Mouse (Mus musculus): Measurements from ENCODE around the gene 4921504E06Rik.

Gene 4921504E06Rik

GRCm38 (mm10) chr2:19505744-19506143, 48.0 kb downstream of the 4921504E06Rik start:
- DNase-seq (ENCODE audit: low read depth, low spot score): no peak

- DNase-seq (ENCODE audit: low read depth, low spot score): no peak
Measured at GRCm38 (mm10) chr2:19490262-19490661, 63.5 kb downstream of the 4921504E06Rik start.

- DNase-seq (ENCODE audit: low read depth, low spot score): no peak
Measured at GRCm38 (mm10) chr2:19461940-19462339, 91.8 kb downstream of the 4921504E06Rik start.

GRCm38 (mm10) chr2:19458785-19459184, 94.9 kb downstream of the 4921504E06Rik start:
- DNase-seq (ENCODE audit: low read depth, low spot score): no peak

GRCm38 (mm10) chr2:19455857-19456482, 97.7 kb downstream of the 4921504E06Rik start:
- peak; percentile 11 for DNase-seq (ENCODE audit: low read depth, low spot score)

GRCm38 (mm10) chr2:19455228-19455627, 98.5 kb downstream of the 4921504E06Rik start:
- no peak for DNase-seq (ENCODE audit: low read depth, low spot score)

GRCm38 (mm10) chr2:19452531-19453055, 101.1 kb downstream of the 4921504E06Rik start:
- no peak for DNase-seq (ENCODE audit: low read depth, low spot score)

- DNase-seq (ENCODE audit: low read depth, low spot score): no peak
Measured at GRCm38 (mm10) chr2:19449308-19449707, 104.4 kb downstream of the 4921504E06Rik start.

- peak; percentile 22 for DNase-seq (ENCODE audit: low read depth, low spot score)
Measured at GRCm38 (mm10) chr2:19448042-19448700, 105.5 kb downstream of the 4921504E06Rik start.

GRCm38 (mm10) chr2:19446746-19447145, 107.0 kb downstream of the 4921504E06Rik start:
- DNase-seq (ENCODE audit: low read depth, low spot score): no peak

GRCm38 (mm10) chr2:19445871-19446501, 107.7 kb downstream of the 4921504E06Rik start:
- peak; percentile 7 for DNase-seq (ENCODE audit: low read depth, low spot score)

- DNase-seq (ENCODE audit: low read depth, low spot score): no peak
Measured at GRCm38 (mm10) chr2:19444931-19445831, 108.5 kb downstream of the 4921504E06Rik start, which contains the start of gene Ptf1a. TSS of gene Ptf1a (plus strand) at chr2:19445663.

- DNase-seq (ENCODE audit: low read depth, low spot score): no peak
Measured at GRCm38 (mm10) chr2:19444346-19444745, 109.4 kb downstream of the 4921504E06Rik start.

- no peak for DNase-seq (ENCODE audit: low read depth, low spot score)
Measured at GRCm38 (mm10) chr2:19431614-19432323, 121.9 kb downstream of the 4921504E06Rik start.

GRCm38 (mm10) chr2:19431186-19431585, 122.5 kb downstream of the 4921504E06Rik start:
- no peak for DNase-seq (ENCODE audit: low read depth, low spot score)

GRCm38 (mm10) chr2:19430746-19431145, 123.0 kb downstream of the 4921504E06Rik start:
- DNase-seq (ENCODE audit: low read depth, low spot score): no peak

GRCm38 (mm10) chr2:19429691-19430690, 123.7 kb downstream of the 4921504E06Rik start:
- no peak for DNase-seq (ENCODE audit: low read depth, low spot score)

- no peak for DNase-seq (ENCODE audit: low read depth, low spot score)
Measured at GRCm38 (mm10) chr2:19429031-19429430, 124.7 kb downstream of the 4921504E06Rik start.

- DNase-seq (ENCODE audit: low read depth, low spot score): no peak
Measured at GRCm38 (mm10) chr2:19423086-19423485, 130.6 kb downstream of the 4921504E06Rik start.

Data from brain, adult 2 months (tissue).